Mouse (Mus musculus): ENCODE measurements at regions not wholly inside any gene's neighbourhood (a gene's known extent, or its start where the extent isn't known, plus 50 kb on each side); places are given as distances from the start of the nearest gene placed in this dataset.
A peak's percentile ranks its signal among the peaks of the same experiment; 100 is the strongest.

- Histone ChIP-seq H3K36me3 (ENCODE audit: control insufficient read depth, insufficient read depth, low read length) (no peaks in the 10 kb centered on the region), H3K4me2 (ENCODE audit: low read depth, low read length) (no peak overlapping the region), H3K9ac (ENCODE audit: low read length) (no peak overlapping the region), H3K4me1 (replicated peaks; ENCODE audit: control insufficient read depth, insufficient read depth, low read length) (no peaks in the 10 kb centered on the region), H3K27ac (ENCODE audit: low read length) (no peak overlapping the region), H3K4me3 (ENCODE audit: low read length) (no peak overlapping the region), H3K27me3 (ENCODE audit: control insufficient read depth, insufficient read depth, low read depth, low read length) (no peaks in the 10 kb centered on the region), H3K9me3 (ENCODE audit: control insufficient read depth, low read length) (no peaks in the 10 kb centered on the region)
- ATAC-seq (ENCODE audit: low read depth): no peak
- 63% methylated on average over 8 of the region's 8 CpGs for WGBS
Measured at GRCm38 (mm10) chr4:34371281-34372032, 179.3 kb upstream of the Akirin2 start.

- Histone ChIP-seq H3K4me3 (ENCODE audit: low read length) (no peak overlapping the region), H3K9me3 (ENCODE audit: control insufficient read depth, low read length) (no peaks in the 10 kb centered on the region), H3K9ac (ENCODE audit: low read length) (no peak overlapping the region), H3K27me3 (ENCODE audit: control insufficient read depth, insufficient read depth, low read depth, low read length) (no peaks in the 10 kb centered on the region), H3K27ac (ENCODE audit: low read length) (no peak overlapping the region), H3K4me2 (ENCODE audit: low read depth, low read length) (no peak overlapping the region), H3K36me3 (ENCODE audit: control insufficient read depth, insufficient read depth, low read length) (no peaks in the 10 kb centered on the region), H3K4me1 (replicated peaks; ENCODE audit: control insufficient read depth, insufficient read depth, low read length) (no peaks in the 10 kb centered on the region)
- 81% methylated on average over 5 of the region's 5 CpGs for WGBS
- ATAC-seq (ENCODE audit: low read depth): no peak
Measured at GRCm38 (mm10) chr4:34386338-34386967, 164.3 kb upstream of the Akirin2 start.

- H3K36me3 ChIP-seq (ENCODE audit: control insufficient read depth, insufficient read depth, low read length): no peaks in the 10 kb centered on the region
- H3K9me3 ChIP-seq (ENCODE audit: control insufficient read depth, low read length): no peaks in the 10 kb centered on the region; the same call in 1 of the 2 replicates
- no peak overlapping the region for H3K9ac ChIP-seq (ENCODE audit: low read length)
- ATAC-seq (ENCODE audit: low read depth): no peak
- H3K27ac ChIP-seq (ENCODE audit: low read length): no peak overlapping the region
- H3K27me3 ChIP-seq (ENCODE audit: control insufficient read depth, insufficient read depth, low read depth, low read length): no peaks in the 10 kb centered on the region
- H3K4me2 ChIP-seq (ENCODE audit: low read depth, low read length): no peak overlapping the region
- 93% methylated on average over 5 of the region's 5 CpGs for WGBS
- H3K4me3 ChIP-seq (ENCODE audit: low read length): no peak overlapping the region
- H3K4me1 ChIP-seq (replicated peaks; ENCODE audit: control insufficient read depth, insufficient read depth, low read length): no peaks in the 10 kb centered on the region
Measured at GRCm38 (mm10) chr4:34391499-34391898, 159.2 kb upstream of the Akirin2 start.

GRCm38 (mm10) chr4:34403061-34403460 lies 147.7 kb upstream of the Akirin2 start:
- H3K9me3 ChIP-seq (ENCODE audit: control insufficient read depth, low read length): no peaks in the 10 kb centered on the region
- WGBS: 74% methylated on average over 2 of the region's 2 CpGs
- H3K4me3 ChIP-seq (ENCODE audit: low read length): no peak overlapping the region
- H3K36me3 ChIP-seq (ENCODE audit: control insufficient read depth, insufficient read depth, low read length): no peaks in the 10 kb centered on the region
- ATAC-seq (ENCODE audit: low read depth): no peak
- no peak overlapping the region for H3K4me2 ChIP-seq (ENCODE audit: low read depth, low read length)
- H3K27ac ChIP-seq (ENCODE audit: low read length): no peak overlapping the region
- no peak overlapping the region for H3K9ac ChIP-seq (ENCODE audit: low read length)
- H3K4me1 ChIP-seq (replicated peaks; ENCODE audit: control insufficient read depth, insufficient read depth, low read length): no peaks in the 10 kb centered on the region
- no peaks in the 10 kb centered on the region for H3K27me3 ChIP-seq (ENCODE audit: control insufficient read depth, insufficient read depth, low read depth, low read length)

DNA sequence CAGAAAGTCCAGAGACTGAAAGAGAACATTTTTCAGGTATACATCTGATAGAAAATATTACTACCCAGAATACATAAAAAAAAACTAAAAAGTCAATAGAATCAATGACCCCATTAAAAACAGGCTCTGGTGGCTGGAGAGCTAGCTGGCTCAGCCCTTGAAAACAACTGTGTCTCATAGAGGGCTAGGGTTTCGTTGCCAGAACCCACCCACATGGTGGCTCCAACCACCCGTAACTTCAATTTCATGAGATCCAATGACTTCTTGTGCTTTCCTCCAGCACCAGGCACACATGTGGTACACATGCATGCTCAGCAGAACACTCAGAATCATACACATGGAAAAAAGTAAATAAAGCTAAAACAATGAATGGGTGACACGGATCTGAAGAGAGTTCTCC lies 143.6 kb upstream of the Akirin2 start:
- Histone ChIP-seq H3K9me3 (ENCODE audit: control insufficient read depth, low read length) (no peaks in the 10 kb centered on the region), H3K9ac (ENCODE audit: low read length) (no peak overlapping the region)
- 77% methylated on average over 3 of the region's 3 CpGs for WGBS

GRCm38 (mm10) chr4:34420970-34421369 lies 129.8 kb upstream of the Akirin2 start:
- Histone ChIP-seq H3K36me3 (ENCODE audit: control insufficient read depth, insufficient read depth, low read length) (no peaks in the 10 kb centered on the region), H3K4me2 (ENCODE audit: low read depth, low read length) (no peak overlapping the region), H3K4me3 (ENCODE audit: low read length) (no peak overlapping the region), H3K9me3 (ENCODE audit: control insufficient read depth, low read length) (no peaks in the 10 kb centered on the region), H3K9ac (ENCODE audit: low read length) (no peak overlapping the region), H3K27me3 (ENCODE audit: control insufficient read depth, insufficient read depth, low read depth, low read length) (no peaks in the 10 kb centered on the region), H3K27ac (ENCODE audit: low read length) (no peak overlapping the region), H3K4me1 (replicated peaks; ENCODE audit: control insufficient read depth, insufficient read depth, low read length) (no peaks in the 10 kb centered on the region; the same call in 1 of the 2 replicates)
- ATAC-seq (ENCODE audit: low read depth): peak; percentile 41; the same call in 1 of the 2 replicates
- 65% methylated on average over 6 of the region's 6 CpGs for WGBS

More for the DNA sequence above, 143.6 kb upstream of the Akirin2 start:
- Histone ChIP-seq H3K4me2 (ENCODE audit: low read depth, low read length) (no peak overlapping the region), H3K27ac (ENCODE audit: low read length) (no peak overlapping the region), H3K27me3 (ENCODE audit: control insufficient read depth, insufficient read depth, low read depth, low read length) (no peaks in the 10 kb centered on the region), H3K36me3 (ENCODE audit: control insufficient read depth, insufficient read depth, low read length) (no peaks in the 10 kb centered on the region), H3K4me3 (ENCODE audit: low read length) (no peak overlapping the region), H3K4me1 (replicated peaks; ENCODE audit: control insufficient read depth, insufficient read depth, low read length) (no peaks in the 10 kb centered on the region)
- ATAC-seq (ENCODE audit: low read depth): no peak

DNA sequence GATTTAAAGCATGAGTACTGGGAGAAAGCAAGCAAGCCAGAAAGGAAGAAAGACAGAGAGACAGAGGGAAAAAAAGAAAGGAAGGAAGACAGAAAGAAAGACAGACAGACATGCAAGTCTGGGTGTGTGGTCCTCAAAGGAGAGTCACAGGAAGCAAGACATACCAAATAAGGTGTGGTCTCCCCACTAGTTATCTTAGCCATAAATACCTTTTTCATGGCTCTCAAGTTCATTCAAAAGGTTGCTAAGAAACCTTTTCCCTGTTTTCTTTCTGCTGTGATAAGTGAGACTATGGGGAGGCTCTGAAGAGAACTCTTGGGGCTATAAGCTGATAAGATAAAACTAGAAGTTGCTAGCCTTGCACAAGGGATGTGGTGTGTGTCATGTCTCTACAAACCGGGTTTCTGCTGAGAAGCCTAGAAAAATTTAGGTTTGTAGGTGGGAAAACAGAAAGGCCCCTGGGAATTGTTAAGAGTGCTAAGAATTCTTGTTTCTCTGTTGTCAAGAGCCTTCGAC lies 126.5 kb upstream of the Akirin2 start:
- WGBS: 41% methylated on average over 2 of the region's 2 CpGs

DNA sequence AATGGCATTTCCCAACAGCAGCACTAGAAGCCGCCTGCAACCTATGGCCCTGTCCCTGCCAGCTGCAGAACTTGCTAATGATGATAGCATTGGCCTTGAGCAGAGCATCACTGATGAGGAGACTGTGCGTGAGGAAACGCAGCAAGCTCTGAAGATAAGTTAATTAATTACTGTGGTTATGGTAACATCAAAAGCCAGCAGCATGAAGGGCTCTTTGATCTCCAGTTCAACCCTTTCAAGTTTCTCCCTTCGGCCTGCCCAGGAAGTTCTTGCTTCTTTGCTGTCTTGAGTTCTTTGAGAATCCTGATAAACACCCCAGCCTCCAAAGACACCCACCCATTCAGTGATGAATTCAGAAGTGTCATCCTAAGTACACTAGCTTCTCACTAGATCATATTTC lies 121.7 kb upstream of the Akirin2 start:
- WGBS: 32% methylated on average over 4 of the region's 4 CpGs
- Histone ChIP-seq H3K9ac (ENCODE audit: low read length) (no peak overlapping the region), H3K27ac (ENCODE audit: low read length) (no peak overlapping the region), H3K36me3 (ENCODE audit: control insufficient read depth, insufficient read depth, low read length) (no peaks in the 10 kb centered on the region), H3K4me3 (ENCODE audit: low read length) (no peak overlapping the region), H3K27me3 (ENCODE audit: control insufficient read depth, insufficient read depth, low read depth, low read length) (no peaks in the 10 kb centered on the region), H3K4me2 (ENCODE audit: low read depth, low read length) (no peak overlapping the region), H3K9me3 (ENCODE audit: control insufficient read depth, low read length) (no peaks in the 10 kb centered on the region), H3K4me1 (replicated peaks; ENCODE audit: control insufficient read depth, insufficient read depth, low read length) (no peaks in the 10 kb centered on the region)
- ATAC-seq (ENCODE audit: low read depth): no peak

More for the DNA sequence above, 126.5 kb upstream of the Akirin2 start:
- ATAC-seq (ENCODE audit: low read depth): no peak
- no peaks in the 10 kb centered on the region for H3K27me3 ChIP-seq (ENCODE audit: control insufficient read depth, insufficient read depth, low read depth, low read length)
- H3K9me3 ChIP-seq (ENCODE audit: control insufficient read depth, low read length): no peaks in the 10 kb centered on the region
- no peak overlapping the region for H3K4me2 ChIP-seq (ENCODE audit: low read depth, low read length)
- H3K9ac ChIP-seq (ENCODE audit: low read length): no peak overlapping the region
- no peak overlapping the region for H3K4me3 ChIP-seq (ENCODE audit: low read length)
- no peaks in the 10 kb centered on the region; the same call in 1 of the 2 replicates for H3K4me1 ChIP-seq (replicated peaks; ENCODE audit: control insufficient read depth, insufficient read depth, low read length)
- no peaks in the 10 kb centered on the region for H3K36me3 ChIP-seq (ENCODE audit: control insufficient read depth, insufficient read depth, low read length)
- H3K27ac ChIP-seq (ENCODE audit: low read length): no peak overlapping the region

DNA sequence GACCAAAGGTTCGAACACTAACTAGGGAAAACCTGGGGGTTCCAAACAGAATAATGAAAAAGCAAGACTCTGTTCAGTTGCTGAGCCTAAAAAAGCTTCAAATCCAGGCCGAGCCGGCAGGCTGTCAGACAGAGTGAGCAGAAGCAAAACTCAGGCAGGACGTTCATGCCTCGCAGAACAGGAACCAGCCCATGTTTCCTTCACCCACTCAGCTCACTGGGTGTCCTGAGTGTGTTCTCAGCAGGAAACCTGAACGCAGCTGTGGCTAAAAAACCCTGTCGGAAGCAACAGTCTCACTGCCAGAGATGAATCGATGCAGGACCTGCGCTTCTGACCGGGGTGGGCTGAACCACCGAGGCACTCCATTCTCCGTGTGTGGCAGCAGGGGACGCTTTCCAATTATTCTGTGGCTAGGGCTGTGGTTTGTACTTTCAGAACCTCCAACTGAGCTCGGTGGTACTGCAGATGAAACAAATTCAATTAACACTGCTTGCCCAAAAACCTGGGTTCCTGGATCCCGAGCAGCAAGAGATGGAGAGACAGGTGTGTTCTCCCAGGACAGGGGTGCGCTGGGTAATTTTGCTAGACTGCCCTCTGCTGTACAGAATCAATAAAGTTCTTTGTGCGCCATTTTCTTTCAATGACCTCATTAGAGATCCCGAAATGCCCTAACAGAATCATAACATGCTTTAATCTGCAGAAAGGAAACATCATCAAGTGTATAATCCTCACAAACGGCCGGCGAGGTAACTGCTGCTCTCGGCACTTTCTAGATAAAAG lies 121.1 kb upstream of the Akirin2 start:
- H3K27me3 ChIP-seq (ENCODE audit: control insufficient read depth, insufficient read depth, low read depth, low read length): no peaks in the 10 kb centered on the region
- H3K9me3 ChIP-seq (ENCODE audit: control insufficient read depth, low read length): no peaks in the 10 kb centered on the region
- 70% methylated on average over 22 of the region's 22 CpGs for WGBS

More for the DNA sequence above, 121.1 kb upstream of the Akirin2 start:
- H3K4me2 ChIP-seq (ENCODE audit: low read depth, low read length): no peak overlapping the region
- no peak overlapping the region for H3K27ac ChIP-seq (ENCODE audit: low read length)
- no peak overlapping the region for H3K9ac ChIP-seq (ENCODE audit: low read length)
- no peak overlapping the region for H3K4me3 ChIP-seq (ENCODE audit: low read length)
- no peaks in the 10 kb centered on the region for H3K4me1 ChIP-seq (replicated peaks; ENCODE audit: control insufficient read depth, insufficient read depth, low read length)
- ATAC-seq (ENCODE audit: low read depth): no peak
- no peaks in the 10 kb centered on the region for H3K36me3 ChIP-seq (ENCODE audit: control insufficient read depth, insufficient read depth, low read length)
